Mouse (Mus musculus): Measurements from ENCODE around the gene Aebp1.

The Aebp1 gene

GRCm38 (mm10) chr11:5861678-5862393, at the start of gene Aebp1:
Aebp1 (plus strand) TSS chr11:5861947.
- peak; percentile 38 for DNase-seq (ENCODE audit: low spot score)

- no peak for DNase-seq (ENCODE audit: low spot score)
These were observed 48.4 kb upstream of the Aebp1 start for GRCm38 (mm10) chr11:5813381-5813780.

- DNase-seq (ENCODE audit: low spot score) = no peak
These were observed 42.5 kb upstream of the Aebp1 start for GRCm38 (mm10) chr11:5819223-5819622.

- DNase-seq (ENCODE audit: low spot score) = no peak
These were observed 36.3 kb upstream of the Aebp1 start for GRCm38 (mm10) chr11:5825432-5825831.

GRCm38 (mm10) chr11:5827931-5828330, 33.8 kb upstream of the Aebp1 start:
- no peak for DNase-seq (ENCODE audit: low spot score)

GRCm38 (mm10) chr11:5828509-5829191, 33.1 kb upstream of the Aebp1 start:
- DNase-seq (ENCODE audit: low spot score) = no peak

GRCm38 (mm10) chr11:5829327-5829726, 32.4 kb upstream of the Aebp1 start:
- no peak for DNase-seq (ENCODE audit: low spot score)

- no peak for DNase-seq (ENCODE audit: low spot score)
These were observed 27.2 kb upstream of the Aebp1 start for GRCm38 (mm10) chr11:5834506-5834905.

GRCm38 (mm10) chr11:5835057-5835456, 26.7 kb upstream of the Aebp1 start:
- DNase-seq (ENCODE audit: low spot score) = no peak

GRCm38 (mm10) chr11:5836126-5836525, 25.6 kb upstream of the Aebp1 start:
- DNase-seq (ENCODE audit: low spot score) = no peak

- DNase-seq (ENCODE audit: low spot score) = peak; percentile 94
These were observed 24.2 kb upstream of the Aebp1 start, which contains the start of gene Polm for GRCm38 (mm10) chr11:5837251-5838246. Polm (minus strand) TSS chr11:5838016.

- DNase-seq (ENCODE audit: low spot score) = no peak
These were observed 21.4 kb upstream of the Aebp1 start for GRCm38 (mm10) chr11:5840346-5840745.

GRCm38 (mm10) chr11:5841751-5842150, 20.0 kb upstream of the Aebp1 start:
- no peak for DNase-seq (ENCODE audit: low spot score)

GRCm38 (mm10) chr11:5843131-5843530, 18.6 kb upstream of the Aebp1 start:
- DNase-seq (ENCODE audit: low spot score) = no peak

GRCm38 (mm10) chr11:5846639-5847345, 15.0 kb upstream of the Aebp1 start:
- DNase-seq (ENCODE audit: low spot score) = peak; percentile 59

- DNase-seq (ENCODE audit: low spot score) = no peak
These were observed 13.0 kb upstream of the Aebp1 start for GRCm38 (mm10) chr11:5848741-5849140.

GRCm38 (mm10) chr11:5849316-5849715, 12.4 kb upstream of the Aebp1 start:
- no peak for DNase-seq (ENCODE audit: low spot score)

- DNase-seq (ENCODE audit: low spot score) = no peak
These were observed 11.3 kb upstream of the Aebp1 start for GRCm38 (mm10) chr11:5850452-5850851.

GRCm38 (mm10) chr11:5851021-5851736, 10.6 kb upstream of the Aebp1 start:
- DNase-seq (ENCODE audit: low spot score) = no peak

GRCm38 (mm10) chr11:5852314-5852713, 9.4 kb upstream of the Aebp1 start:
- DNase-seq (ENCODE audit: low spot score) = no peak

GRCm38 (mm10) chr11:5855481-5855880, 6.3 kb upstream of the Aebp1 start:
- no peak for DNase-seq (ENCODE audit: low spot score)

All from lung, postnatal 25 days (tissue).